Mouse (Mus musculus): ENCODE measurements around the gene Zscan10.

The Zscan10 gene

DNA sequence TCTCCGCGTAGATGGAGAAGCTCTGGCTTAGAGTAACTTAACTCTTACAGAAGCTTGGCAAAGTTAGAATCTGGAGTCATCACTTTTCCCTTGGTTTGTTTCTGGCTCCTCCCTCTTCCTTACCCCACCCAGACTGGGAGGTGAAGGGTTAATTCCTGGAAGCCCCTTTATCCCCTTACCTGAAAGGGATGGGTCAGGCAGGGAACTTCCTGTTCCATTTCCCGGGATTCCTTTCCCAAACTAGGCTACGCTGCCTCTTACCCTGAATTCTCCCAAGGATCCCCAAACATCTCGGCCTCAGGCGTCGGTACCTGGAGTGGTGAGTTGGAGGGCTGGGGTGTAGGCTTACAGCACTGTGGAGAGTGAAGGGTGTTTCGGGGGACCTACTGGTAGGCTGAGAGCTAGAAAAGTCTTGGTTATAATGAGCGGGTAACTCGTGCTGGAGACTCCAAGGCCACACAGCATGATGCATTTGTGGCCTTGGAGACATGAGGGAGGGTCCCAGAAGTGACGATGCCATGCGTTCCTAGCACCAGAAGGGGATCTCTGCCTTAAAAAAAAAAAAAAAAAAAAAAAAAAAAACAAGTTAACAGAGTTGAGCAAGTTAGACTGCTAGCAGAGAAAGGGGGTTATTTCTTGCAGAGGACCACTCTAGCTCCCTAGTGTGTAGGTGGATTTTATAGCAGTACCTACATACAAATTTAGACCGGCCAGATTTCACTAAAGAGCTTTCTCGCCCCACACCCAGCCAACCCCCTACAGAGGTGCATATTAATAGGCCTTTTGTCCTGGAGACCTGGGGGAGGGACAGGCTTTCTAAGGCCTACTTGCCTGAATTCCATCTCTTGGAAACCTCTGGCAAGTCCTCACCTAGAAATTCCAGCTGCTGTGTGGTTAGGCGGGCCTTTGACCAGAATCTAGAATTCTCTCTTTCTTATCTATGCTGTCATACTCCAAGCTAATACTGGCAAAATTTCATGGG, at the start of gene Zscan10:
Gene Zscan10 (plus strand): TSS at position 216 of the 982 bp plus-strand sequence.
- DNase-seq (ENCODE audit: low spot score in 2 of 2) = no peak

GRCm38 (mm10) chr17:23550856-23551255, 49.8 kb upstream of the Zscan10 start:
- no peak for DNase-seq (ENCODE audit: low spot score in 2 of 2)

- no peak for DNase-seq (ENCODE audit: low spot score in 2 of 2)
These were observed 49.2 kb upstream of the Zscan10 start for GRCm38 (mm10) chr17:23551416-23551815.

- DNase-seq (ENCODE audit: low spot score in 2 of 2) = no peak
These were observed 48.7 kb upstream of the Zscan10 start for GRCm38 (mm10) chr17:23551963-23552362.

DNA sequence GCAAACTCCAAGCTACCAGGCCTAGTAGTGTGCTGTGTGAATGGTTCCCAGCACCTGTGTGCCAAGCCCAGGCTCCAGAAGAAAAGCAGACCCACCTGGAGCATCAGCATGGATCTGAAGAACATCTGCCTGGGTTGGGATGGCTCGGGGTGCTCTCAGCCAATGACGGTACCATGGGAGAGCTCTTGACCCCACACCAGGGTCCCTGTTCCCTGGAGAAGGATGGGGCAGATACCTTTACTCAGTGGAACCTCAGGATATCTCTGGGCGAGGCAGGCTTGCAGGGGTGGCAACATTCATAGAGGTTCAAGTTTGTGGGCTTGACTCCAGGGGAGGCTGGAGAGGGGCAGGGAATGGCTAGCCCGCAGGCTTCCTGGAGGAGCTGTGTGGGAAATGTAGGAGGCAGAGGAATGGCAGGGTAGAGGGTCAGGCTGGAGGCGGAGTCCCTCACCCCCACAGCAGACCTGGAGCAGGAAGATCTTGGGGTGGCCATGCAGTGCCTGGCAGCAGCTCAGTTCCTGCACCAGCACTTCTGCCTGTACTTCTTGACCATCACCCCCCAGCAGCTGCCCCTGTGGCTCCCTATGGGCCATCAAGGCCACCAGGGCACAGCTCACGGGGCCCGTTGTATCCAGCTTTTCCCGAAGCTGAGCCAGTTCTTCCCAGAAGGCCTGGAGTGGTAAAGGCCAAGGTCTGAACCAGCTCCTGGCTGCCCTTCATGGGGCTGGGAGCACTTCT, 47.6 kb upstream of the Zscan10 start:
- DNase-seq (ENCODE audit: low spot score in 2 of 2) = no peak

DNA sequence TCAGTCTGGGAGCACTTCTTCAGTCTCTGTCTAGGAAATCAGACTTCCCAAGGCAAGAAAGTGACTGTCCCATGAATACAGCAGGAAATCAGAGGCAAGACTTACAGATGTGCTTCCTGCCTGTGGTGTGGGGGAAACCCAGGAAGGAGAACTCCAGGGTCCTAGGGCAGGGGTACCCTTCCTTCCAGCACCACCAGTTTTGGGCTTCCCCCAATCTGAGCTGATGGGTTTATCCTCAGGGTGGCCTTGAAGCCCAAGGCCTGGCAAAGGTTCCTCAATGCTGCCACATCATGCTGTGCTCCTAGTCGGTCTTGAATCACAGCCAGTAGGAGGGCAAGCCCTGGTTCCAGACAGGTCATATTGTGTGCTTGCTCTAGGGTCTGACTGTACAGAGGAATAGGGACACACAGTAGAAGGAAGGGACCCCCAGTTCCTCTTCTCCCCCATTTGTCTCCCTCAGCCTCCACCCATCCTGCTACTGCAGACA, 47.0 kb upstream of the Zscan10 start:
- DNase-seq (ENCODE audit: low spot score in 2 of 2) = no peak

DNA sequence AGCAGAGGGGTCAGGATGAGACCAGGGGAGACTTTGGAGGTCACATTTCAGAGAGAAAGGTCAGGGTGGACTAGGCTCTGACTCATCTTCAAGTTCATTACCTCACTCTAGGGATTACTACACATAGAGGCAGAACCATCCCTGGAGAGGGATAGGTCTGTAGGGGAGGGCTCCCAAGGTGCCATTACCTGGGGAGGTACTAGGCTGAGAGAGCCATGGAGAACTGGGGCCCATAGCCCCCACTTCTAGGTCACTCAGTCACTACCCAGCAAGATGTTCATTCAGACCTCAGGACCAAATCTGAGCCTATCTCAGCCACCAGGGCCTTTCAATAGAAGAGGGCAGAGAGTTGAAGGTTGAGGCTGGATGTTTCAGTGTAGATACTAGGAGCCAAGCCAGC, 46.3 kb upstream of the Zscan10 start:
- DNase-seq (ENCODE audit: low spot score in 2 of 2) = no peak

DNA sequence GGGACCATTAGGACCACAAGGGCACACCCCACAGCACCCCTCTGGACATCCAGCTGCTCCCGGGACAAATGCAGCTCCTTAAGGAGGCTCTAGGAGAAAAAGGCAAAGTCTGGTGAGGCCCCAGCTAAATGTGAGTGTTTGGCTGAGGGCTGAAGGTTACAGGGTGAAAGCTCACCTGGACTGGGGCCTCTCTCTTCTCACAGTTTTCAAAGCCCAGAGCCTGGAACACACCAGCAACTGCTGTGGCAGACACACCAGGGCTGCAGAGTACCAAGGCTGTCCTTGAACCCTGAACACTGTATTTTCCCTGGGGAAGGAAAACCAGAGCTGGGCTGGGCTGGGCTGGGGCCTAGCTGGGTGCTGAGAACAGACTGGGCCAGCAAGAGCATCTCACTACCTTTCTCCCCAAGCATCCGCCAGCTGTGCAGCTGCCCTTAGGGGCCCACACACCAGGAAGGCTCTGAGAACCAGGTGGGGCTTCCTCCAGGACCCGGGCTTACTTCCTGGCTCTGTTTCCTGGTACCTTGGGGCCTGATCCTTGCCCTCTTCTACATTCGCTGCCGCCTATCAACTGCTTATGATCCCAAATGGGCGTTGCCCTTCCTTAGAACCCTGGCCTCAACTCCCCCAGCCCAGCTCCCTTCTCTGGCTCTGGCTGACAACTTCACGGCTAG, 45.3 kb upstream of the Zscan10 start:
- DNase-seq (ENCODE audit: low spot score in 2 of 2) = no peak

GRCm38 (mm10) chr17:23559767-23560166, 40.9 kb upstream of the Zscan10 start:
- DNase-seq (ENCODE audit: low spot score in 2 of 2) = no peak

GRCm38 (mm10) chr17:23563595-23564367, 36.9 kb upstream of the Zscan10 start, which contains the start of gene Zfp213:
Gene Zfp213, minus strand, starts transcription at chr17:23564238.
- peak; percentile 97 for DNase-seq (ENCODE audit: low spot score in 2 of 2)

DNA sequence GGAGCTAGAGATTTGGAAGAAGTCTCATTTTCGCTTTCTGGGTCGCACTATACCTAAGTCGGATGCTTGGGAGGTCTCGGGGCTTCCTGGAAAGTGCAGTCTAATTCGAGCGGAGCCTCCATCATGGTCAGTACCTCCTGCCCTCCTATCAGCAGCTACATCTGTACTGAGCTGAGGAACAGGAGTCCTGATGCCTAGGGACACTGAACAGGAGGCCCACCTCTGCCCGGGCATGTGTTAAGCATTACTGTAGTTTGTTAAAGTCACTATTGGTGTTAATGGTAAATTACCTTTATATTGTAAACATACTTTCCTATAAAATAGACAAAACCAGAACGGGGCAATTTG, 36.3 kb upstream of the Zscan10 start:
- no peak for DNase-seq (ENCODE audit: low spot score in 2 of 2)

DNA sequence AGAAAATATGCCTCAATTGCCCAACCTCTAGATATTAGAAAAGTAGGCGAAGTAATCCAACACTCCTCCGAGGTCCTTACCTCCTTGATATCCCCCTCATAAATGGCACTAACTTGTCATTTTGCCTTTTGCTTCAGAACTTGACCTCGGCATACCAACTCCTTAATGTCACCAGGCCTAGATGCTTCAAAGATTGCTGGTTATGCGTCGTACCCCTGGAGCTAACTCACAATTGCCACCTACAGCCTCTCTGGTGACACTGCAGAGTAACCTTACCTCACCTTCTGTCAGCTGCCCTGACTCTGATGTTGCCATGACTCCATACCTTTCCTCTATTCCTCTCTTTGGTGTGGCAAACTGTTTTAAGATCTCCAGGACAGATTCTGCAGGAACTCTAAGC, 33.9 kb upstream of the Zscan10 start:
- DNase-seq (ENCODE audit: low spot score in 2 of 2) = no peak

- DNase-seq (ENCODE audit: low spot score in 2 of 2) = no peak
These were observed 32.3 kb upstream of the Zscan10 start for GRCm38 (mm10) chr17:23568370-23568769.

GRCm38 (mm10) chr17:23570017-23570416, 30.6 kb upstream of the Zscan10 start:
- no peak for DNase-seq (ENCODE audit: low spot score in 2 of 2)

DNA sequence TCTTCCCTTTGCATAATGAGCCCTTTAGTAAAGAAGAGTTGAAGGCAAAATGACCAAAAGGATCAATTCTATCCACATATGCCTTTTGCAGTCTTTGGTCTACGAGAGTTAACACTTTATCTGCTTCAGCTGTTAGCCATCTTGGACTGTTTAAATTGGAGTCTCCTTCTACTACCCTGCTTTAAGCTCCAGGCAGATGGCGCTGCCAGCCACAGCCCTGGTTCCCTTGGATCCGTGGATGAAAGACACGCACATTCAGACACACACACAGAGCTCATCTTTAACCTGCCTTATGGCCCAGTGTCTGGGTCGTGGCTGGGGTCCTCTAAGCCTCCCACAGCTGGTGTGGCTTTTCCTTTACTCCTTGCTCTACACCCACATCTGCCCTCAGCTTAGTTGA, 29.6 kb upstream of the Zscan10 start:
- DNase-seq (ENCODE audit: low spot score in 2 of 2) = no peak

- no peak for DNase-seq (ENCODE audit: low spot score in 2 of 2)
These were observed 28.6 kb upstream of the Zscan10 start for GRCm38 (mm10) chr17:23572059-23572458.

DNA sequence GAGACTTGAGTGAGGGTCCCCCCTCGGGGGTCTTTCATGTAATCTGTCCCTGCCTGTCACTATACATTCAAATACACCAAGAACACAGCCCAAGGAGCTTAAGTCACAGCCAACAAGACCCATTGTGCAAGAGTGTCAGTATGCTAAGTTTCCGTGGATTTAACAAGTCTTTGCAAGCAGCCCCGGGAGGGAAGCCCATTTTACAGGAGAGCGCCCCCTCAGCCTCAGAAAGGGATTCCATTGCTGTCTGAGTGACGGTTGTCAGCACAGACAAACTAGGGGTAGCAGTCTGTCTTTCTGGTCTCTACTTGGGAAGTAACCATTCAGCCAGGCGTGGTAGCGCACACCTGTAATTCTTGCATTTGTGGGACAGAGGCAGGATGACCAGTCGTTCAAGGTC, 26.5 kb upstream of the Zscan10 start:
- DNase-seq (ENCODE audit: low spot score in 2 of 2) = no peak

- DNase-seq (ENCODE audit: low spot score in 2 of 2) = no peak
These were observed 24.6 kb upstream of the Zscan10 start for GRCm38 (mm10) chr17:23575951-23576552.

DNA sequence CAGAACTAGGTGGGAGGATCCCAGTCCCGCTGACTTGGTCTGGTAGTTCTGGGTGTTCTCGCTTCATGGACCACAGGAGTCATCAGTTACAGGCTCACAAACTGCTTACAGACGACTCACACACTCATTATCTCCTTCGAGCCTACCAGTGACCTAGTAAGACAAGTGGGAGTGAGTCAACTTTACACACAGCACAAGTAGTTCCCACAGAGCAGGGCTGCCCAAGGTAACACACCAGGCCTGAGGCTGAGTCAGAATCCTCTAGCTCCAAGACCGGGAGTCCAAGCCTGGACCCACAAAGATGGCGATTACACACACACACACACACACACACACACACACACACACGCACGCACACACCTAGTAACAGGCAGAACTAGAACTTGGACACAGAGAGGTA, 15.9 kb upstream of the Zscan10 start:
- no peak for DNase-seq (ENCODE audit: low spot score in 2 of 2)

DNA sequence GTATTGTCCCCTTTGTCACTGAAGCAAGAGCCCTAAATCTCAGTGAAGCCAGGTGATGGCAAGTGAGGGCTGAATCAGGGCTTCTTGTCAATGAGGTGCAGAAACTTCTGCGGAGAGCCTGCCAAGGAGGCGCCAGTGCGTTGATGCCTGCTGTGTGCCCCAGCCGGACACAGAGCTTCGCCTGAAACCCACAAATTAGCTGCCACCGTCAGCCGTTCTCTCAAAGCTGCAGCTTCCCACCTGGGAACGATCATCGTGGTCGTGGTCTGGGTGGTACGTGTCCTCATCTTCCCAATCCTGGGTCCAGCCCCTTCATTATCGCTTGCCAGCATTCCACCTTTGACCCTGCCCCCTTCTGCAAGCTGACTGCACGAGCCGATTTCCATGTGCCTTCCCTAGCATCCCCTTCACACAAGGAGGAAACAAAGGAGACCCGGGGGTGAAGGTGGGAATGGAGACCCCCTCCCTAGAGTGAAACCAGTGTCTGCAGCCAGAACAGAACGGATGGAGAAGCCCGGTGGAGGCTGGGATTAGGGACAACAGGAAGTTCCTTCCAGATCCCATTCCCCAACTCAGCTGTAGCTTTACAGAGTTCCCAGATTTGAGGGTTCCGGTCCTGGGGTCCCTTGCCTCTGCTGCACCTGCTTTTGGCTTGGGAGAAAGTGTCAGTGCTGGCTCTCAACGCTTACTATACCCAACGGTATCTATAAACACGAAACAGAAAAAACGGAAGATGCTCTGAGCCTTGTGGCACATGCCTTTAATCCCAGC, 14.8 kb upstream of the Zscan10 start:
- DNase-seq (ENCODE audit: low spot score in 2 of 2) = peak; percentile 86 to 87
